Mouse (Mus musculus) myocyte (in vitro differentiated cells): Measurements from ENCODE around the gene Arl6ip4. TPM values are rescaled to one million over a fixed set of nuclear protein-coding genes. Genes with fewer than 3 reads are reported as not detected.

ENCODE experiments used
- H3K27me3 ChIP-seq: one replicate; pipeline ENCODE4 v1.6.1; 2011; ENCODE audit not compliant: control insufficient read depth, insufficient read depth, insufficient read length
- H3K36me3 ChIP-seq: one replicate; pipeline ENCODE4 v1.6.1; 2011; ENCODE audit not compliant: control insufficient read depth, insufficient read depth
- H3K4me2 ChIP-seq: one replicate; pipeline ENCODE4 v1.6.1; 2011; ENCODE audit warnings: low read depth, control low read depth
- H3K4me3 ChIP-seq: one replicate; pipeline ENCODE4 v1.5.1; 2011; ENCODE audit warnings: mild to moderate bottlenecking, control low read depth, moderate library complexity
- H3K79me2 ChIP-seq: one replicate; pipeline ENCODE4 v1.6.1; 2011; ENCODE audit not compliant: control insufficient read depth, insufficient read depth
- H3ac ChIP-seq: one replicate; pipeline ENCODE4 v1.6.1; 2011; ENCODE audit not compliant: control insufficient read depth, insufficient read length
- CEBPB ChIP-seq: IDR thresholded peaks from 2 replicates; pipeline ENCODE4 v1.6.1; 2011; ENCODE audit warnings: mild to moderate bottlenecking, moderate library complexity; ENCODE audit not compliant: poor library complexity, insufficient read depth, severe bottlenecking
- E2F4 ChIP-seq: IDR thresholded peaks from one replicate; pipeline ENCODE4 v1.6.1; 2011; ENCODE audit warnings: mild to moderate bottlenecking, control low read depth, moderate library complexity; ENCODE audit not compliant: insufficient read depth
- MAX ChIP-seq: IDR thresholded peaks from one replicate; pipeline ENCODE4 v1.6.1; 2011; ENCODE audit warnings: low read depth, mild to moderate bottlenecking, control low read depth
- MYOD1 ChIP-seq, 3 experiments: IDR thresholded peaks; one replicate each; pipeline ENCODE4 v1.6.1; 2011; ENCODE audit warnings: control low read depth in 2 of 3, low read depth in 2 of 3, mild to moderate bottlenecking in 2 of 3, moderate library complexity in 1 of 3; ENCODE audit not compliant: insufficient read length in 2 of 3, control insufficient read depth in 1 of 3
- MYOG ChIP-seq, 3 experiments: IDR thresholded peaks; one replicate each; pipeline ENCODE4 v1.6.1; 2011; ENCODE audit warnings: control low read depth in 2 of 3, low read depth in 2 of 3, mild to moderate bottlenecking in 2 of 3; ENCODE audit not compliant: insufficient read length in 2 of 3, control insufficient read depth in 1 of 3, insufficient read depth in 1 of 3
- POLR2A ChIP-seq: IDR thresholded peaks from one replicate; pipeline ENCODE4 v1.6.1; 2011; ENCODE audit warnings: low read depth, mild to moderate bottlenecking, control low read depth, moderate library complexity; ENCODE audit not compliant: insufficient read length
- POLR2AphosphoS2 ChIP-seq: IDR thresholded peaks from one replicate; pipeline ENCODE4 v1.6.1; 2011; ENCODE audit warnings: low read depth, control low read depth; ENCODE audit not compliant: insufficient read length
- REST ChIP-seq: IDR thresholded peaks from one replicate; pipeline ENCODE4 v1.6.1; 2011; ENCODE audit warnings: mild to moderate bottlenecking, control low read depth, moderate library complexity; ENCODE audit not compliant: insufficient read depth, insufficient read length
- SRF ChIP-seq: IDR thresholded peaks from one replicate; pipeline ENCODE4 v1.6.1; 2011; ENCODE audit warnings: low read depth; ENCODE audit not compliant: control insufficient read depth, insufficient read length
- TCF12 ChIP-seq: IDR thresholded peaks from one replicate; pipeline ENCODE4 v1.6.1; 2011; ENCODE audit warnings: mild to moderate bottlenecking, control low read depth; ENCODE audit not compliant: poor library complexity, insufficient read depth, severe bottlenecking
- TCF3 ChIP-seq: IDR thresholded peaks from one replicate; pipeline ENCODE4 v1.6.1; 2011; ENCODE audit warnings: low read depth, control low read depth; ENCODE audit not compliant: insufficient read length
- USF1 ChIP-seq: IDR thresholded peaks from one replicate; pipeline ENCODE4 v1.6.1; 2011; ENCODE audit warnings: low read depth, mild to moderate bottlenecking, control low read depth, moderate library complexity
- polyA plus RNA-seq: library from polyadenylated mRNA; unstranded; fragments of >200 nt; fragmentation: generic; extraction: Trizol; gene quantifications from one replicate; pipeline ENCODE4 v1.2.1, GENCODE M21; 2012; ENCODE audit warnings: missing spikeins

The Arl6ip4 gene
- polyA plus RNA-seq, 1 experiment: 55.0 TPM

GRCm38 (mm10) chr5:124122357-124122756 is 6.5 kb downstream of the Arl6ip4 start:
- Histone ChIP-seq H3K36me3 (peaks cover 4% of the 10 kb centered on the region), H3K27me3 (no peaks in the 10 kb centered on the region), H3K4me2 (no peak overlapping the region), H3K4me3 (no peak overlapping the region), H3ac (no peak overlapping the region), H3K79me2 (no peaks in the 10 kb centered on the region)
- no peak for TF ChIP-seq MYOG (IDR thresholded peaks at IDR 0.05; ENCODE audit: control insufficient read depth in 1 of 3, insufficient read depth in 1 of 3, insufficient read length in 2 of 3, low read depth in 2 of 3)
- no peak for TF ChIP-seq TCF12
- peak; percentile 8 for TF ChIP-seq POLR2AphosphoS2
- no peak for TF ChIP-seq MAX
- TF ChIP-seq REST: no peak

GRCm38 (mm10) chr5:124125093-124125492 is 9.2 kb downstream of the Arl6ip4 start:
- no peak for TF ChIP-seq POLR2A
- TF ChIP-seq E2F4: no peak
- TF ChIP-seq MYOG (IDR thresholded peaks at IDR 0.05; ENCODE audit: control insufficient read depth in 1 of 3, insufficient read depth in 1 of 3, insufficient read length in 2 of 3, low read depth in 2 of 3): no peak
- TF ChIP-seq SRF: no peak
- TF ChIP-seq CEBPB: no peak
- TF ChIP-seq MAX: no peak
- no peak overlapping the region for H3ac ChIP-seq
- no peaks in the 10 kb centered on the region for H3K27me3 ChIP-seq
- H3K79me2 ChIP-seq: no peaks in the 10 kb centered on the region
- no peaks in the 10 kb centered on the region for H3K36me3 ChIP-seq
- no peak overlapping the region for H3K4me2 ChIP-seq
- no peak overlapping the region for H3K4me3 ChIP-seq

GRCm38 (mm10) chr5:124134261-124134660 is 18.4 kb downstream of the Arl6ip4 start:
- Histone ChIP-seq H3K4me3 (no peak overlapping the region), H3K36me3 (no peaks in the 10 kb centered on the region), H3K4me2 (no peak overlapping the region), H3K27me3 (no peaks in the 10 kb centered on the region), H3K79me2 (no peaks in the 10 kb centered on the region), H3ac (no peak overlapping the region)
- TF ChIP-seq POLR2A (no peak), TCF3 (no peak)

GRCm38 (mm10) chr5:124138066-124138465 is 22.2 kb downstream of the Arl6ip4 start:
- no peaks in the 10 kb centered on the region for H3K27me3 ChIP-seq
- no peak overlapping the region for H3ac ChIP-seq
- TF ChIP-seq USF1 (no peak), TCF3 (no peak), MYOG (IDR thresholded peaks at IDR 0.05; ENCODE audit: control insufficient read depth in 1 of 3, insufficient read depth in 1 of 3, insufficient read length in 2 of 3, low read depth in 2 of 3) (no peak), POLR2AphosphoS2 (no peak), MAX (no peak), POLR2A (no peak), CEBPB (no peak), REST (no peak), E2F4 (no peak), MYOD1 (IDR thresholded peaks at IDR 0.05; ENCODE audit: control insufficient read depth in 1 of 3, insufficient read length in 2 of 3, low read depth in 2 of 3) (no peak), SRF (no peak), TCF12 (no peak)
- H3K4me3 ChIP-seq: no peak overlapping the region
- no peaks in the 10 kb centered on the region for H3K79me2 ChIP-seq
- H3K36me3 ChIP-seq: no peaks in the 10 kb centered on the region
- no peak overlapping the region for H3K4me2 ChIP-seq

GRCm38 (mm10) chr5:124149028-124149427 is 33.1 kb downstream of the Arl6ip4 start:
- no peak overlapping the region for H3K4me3 ChIP-seq
- no peak overlapping the region for H3K4me2 ChIP-seq
- no peaks in the 10 kb centered on the region for H3K36me3 ChIP-seq
- H3K27me3 ChIP-seq: no peaks in the 10 kb centered on the region
- H3K79me2 ChIP-seq: no peaks in the 10 kb centered on the region
- no peak overlapping the region for H3ac ChIP-seq
- no peak for TF ChIP-seq MYOG (IDR thresholded peaks at IDR 0.05; ENCODE audit: control insufficient read depth in 1 of 3, insufficient read depth in 1 of 3, insufficient read length in 2 of 3, low read depth in 2 of 3)
- no peak for TF ChIP-seq E2F4
- TF ChIP-seq POLR2AphosphoS2: no peak
- no peak for TF ChIP-seq MYOD1 (IDR thresholded peaks at IDR 0.05; ENCODE audit: control insufficient read depth in 1 of 3, insufficient read length in 2 of 3, low read depth in 2 of 3)
- no peak for TF ChIP-seq SRF
- no peak for TF ChIP-seq CEBPB
- no peak for TF ChIP-seq MAX
- TF ChIP-seq POLR2A: no peak
- no peak for TF ChIP-seq TCF12
- TF ChIP-seq REST: no peak
- no peak for TF ChIP-seq USF1
- TF ChIP-seq TCF3: no peak

- TF ChIP-seq CEBPB (no peak), SRF (no peak), MYOD1 (IDR thresholded peaks at IDR 0.05; ENCODE audit: control insufficient read depth in 1 of 3, insufficient read length in 2 of 3, low read depth in 2 of 3) (no peak), POLR2A (no peak), REST (no peak), POLR2AphosphoS2 (no peak), MYOG (IDR thresholded peaks at IDR 0.05; ENCODE audit: control insufficient read depth in 1 of 3, insufficient read depth in 1 of 3, insufficient read length in 2 of 3, low read depth in 2 of 3) (no peak), E2F4 (no peak), MAX (no peak), TCF3 (no peak), USF1 (no peak), TCF12 (no peak)
- no peaks in the 10 kb centered on the region for H3K27me3 ChIP-seq
- no peak overlapping the region for H3K4me3 ChIP-seq
- H3K4me2 ChIP-seq: no peak overlapping the region
- H3ac ChIP-seq: no peak overlapping the region
- no peaks in the 10 kb centered on the region for H3K36me3 ChIP-seq
- no peaks in the 10 kb centered on the region for H3K79me2 ChIP-seq
These were observed 35.0 kb downstream of the Arl6ip4 start for GRCm38 (mm10) chr5:124150895-124151294.
